Mouse (Mus musculus) mesoderm, embryonic 11.5 days (tissue): ENCODE measurements at regions not wholly inside any gene's neighbourhood (a gene's known extent, or its start where the extent isn't known, plus 50 kb on each side); places are given as distances from the start of the nearest gene placed in this dataset.

ENCODE experiments used
- DNase-seq: peaks from one replicate; pipeline ENCODE4 v3.0.0-alpha.2; 2012; ENCODE audit warnings: low read depth, low spot score

GRCm38 (mm10) chr9:52379031-52379430 lies 210.7 kb upstream of the Zc3h12c start:
- no peak for DNase-seq

- no peak for DNase-seq
Measured at GRCm38 (mm10) chr9:52377761-52378160, 209.4 kb upstream of the Zc3h12c start.

- DNase-seq = no peak
Measured at GRCm38 (mm10) chr9:52376914-52377313, 208.5 kb upstream of the Zc3h12c start.

GRCm38 (mm10) chr9:52371296-52371695 lies 202.9 kb upstream of the Zc3h12c start:
- no peak for DNase-seq

DNA sequence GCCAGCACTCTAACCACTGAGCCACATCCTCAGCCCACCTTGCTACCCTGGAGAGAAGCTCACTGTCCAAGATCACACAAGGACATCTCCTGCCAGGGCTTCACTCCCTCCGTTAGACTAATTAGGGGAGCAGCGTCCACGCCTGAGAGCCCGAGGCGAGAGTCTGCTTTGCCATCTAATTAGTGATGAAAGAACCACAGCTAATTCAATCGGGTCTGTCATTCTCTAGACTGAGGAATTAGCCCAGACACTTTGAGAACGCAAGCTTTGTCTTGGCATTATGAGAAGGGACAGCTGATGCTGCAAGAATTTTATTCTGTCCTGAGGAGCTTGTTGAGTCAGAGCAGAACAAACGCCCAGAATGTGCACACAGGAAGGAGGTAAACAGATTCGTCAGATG lies 200.5 kb upstream of the Zc3h12c start:
- DNase-seq = no peak

- DNase-seq = no peak
Measured at GRCm38 (mm10) chr9:52368080-52368479, 199.7 kb upstream of the Zc3h12c start.

- DNase-seq = no peak
Measured at GRCm38 (mm10) chr9:52366046-52366445, 197.7 kb upstream of the Zc3h12c start.

DNA sequence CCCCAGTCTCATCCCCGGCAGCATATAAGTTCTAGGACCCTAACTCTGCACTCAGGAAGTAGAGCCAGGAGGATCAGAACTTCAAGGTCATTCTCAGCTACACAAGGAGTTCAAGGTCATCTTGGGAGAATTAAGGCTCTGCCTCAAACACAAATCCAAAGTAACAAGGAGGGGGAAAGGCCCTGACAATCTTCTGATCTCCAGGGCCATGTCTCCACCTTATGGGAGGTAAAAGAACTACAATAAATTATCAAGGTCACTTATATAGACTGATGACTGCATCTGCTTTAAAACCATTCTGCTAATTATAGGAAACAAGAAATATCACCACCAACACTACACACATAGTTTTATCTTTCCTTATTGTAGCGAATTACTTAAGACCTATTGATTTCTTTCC lies 193.2 kb upstream of the Zc3h12c start:
- DNase-seq = no peak

- no peak for DNase-seq
Measured at GRCm38 (mm10) chr9:52359416-52359815, 191.0 kb upstream of the Zc3h12c start.

- DNase-seq = no peak
Measured at GRCm38 (mm10) chr9:52356549-52356948, 188.2 kb upstream of the Zc3h12c start.

DNA sequence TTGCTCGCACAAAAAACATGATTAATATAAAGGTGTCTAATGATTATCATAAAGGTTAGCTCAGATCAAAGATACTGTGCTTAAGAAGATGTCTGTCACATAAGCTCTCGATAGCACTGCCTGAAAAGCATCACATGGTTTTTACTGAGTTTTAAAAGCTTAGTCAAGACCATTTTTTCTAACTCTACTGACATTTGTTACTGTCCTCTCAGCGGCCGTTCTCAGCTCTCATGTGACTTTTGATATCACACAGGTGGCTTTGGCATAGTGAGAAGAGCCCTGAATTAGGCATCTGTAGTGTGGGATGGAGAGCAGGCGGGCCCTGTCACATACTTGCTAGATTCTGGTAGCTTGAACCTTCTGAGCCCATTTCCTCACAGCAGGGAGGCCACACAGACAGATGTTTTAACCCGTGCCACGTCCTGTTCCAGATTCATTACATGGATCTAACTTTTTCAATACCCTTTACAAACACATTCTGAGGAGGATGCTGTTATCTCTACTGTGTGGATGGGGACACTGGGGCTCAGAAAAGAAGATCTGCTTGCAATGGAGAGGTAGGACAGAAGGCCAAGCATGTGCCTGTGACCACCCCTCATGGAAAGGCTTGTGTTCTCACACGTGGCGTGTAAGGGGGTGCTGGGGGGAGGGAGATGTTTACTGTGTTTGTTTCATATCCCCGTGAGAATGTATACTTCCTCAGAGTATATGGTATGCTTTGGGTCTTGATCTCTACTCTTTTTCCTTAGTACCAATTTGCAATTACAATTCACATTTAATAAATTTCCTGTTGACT lies 187.0 kb upstream of the Zc3h12c start:
- DNase-seq = no peak

GRCm38 (mm10) chr9:52348536-52349527 lies 180.5 kb upstream of the Zc3h12c start:
- DNase-seq = no peak

- no peak for DNase-seq
Measured at GRCm38 (mm10) chr9:52344177-52344877, 176.0 kb upstream of the Zc3h12c start.

DNA sequence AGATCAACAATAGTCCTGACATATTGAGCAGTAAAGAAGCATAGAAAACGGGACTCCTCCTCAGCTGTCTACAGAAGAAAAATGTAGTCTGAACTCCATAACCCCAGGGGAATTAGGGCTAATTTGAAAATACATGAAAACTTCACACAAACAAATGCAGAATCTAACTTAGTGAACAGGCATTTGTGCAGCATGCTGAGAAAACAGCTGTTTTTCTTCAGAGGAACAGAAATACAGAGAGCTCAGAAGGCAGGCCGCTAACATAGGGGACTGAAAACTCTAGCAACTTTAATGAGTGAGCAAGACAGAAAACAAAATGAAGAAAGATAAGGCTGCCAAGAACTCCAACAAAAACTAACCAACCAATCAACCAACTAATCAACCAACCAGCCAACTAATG lies 172.7 kb upstream of the Zc3h12c start:
- no peak for DNase-seq

DNA sequence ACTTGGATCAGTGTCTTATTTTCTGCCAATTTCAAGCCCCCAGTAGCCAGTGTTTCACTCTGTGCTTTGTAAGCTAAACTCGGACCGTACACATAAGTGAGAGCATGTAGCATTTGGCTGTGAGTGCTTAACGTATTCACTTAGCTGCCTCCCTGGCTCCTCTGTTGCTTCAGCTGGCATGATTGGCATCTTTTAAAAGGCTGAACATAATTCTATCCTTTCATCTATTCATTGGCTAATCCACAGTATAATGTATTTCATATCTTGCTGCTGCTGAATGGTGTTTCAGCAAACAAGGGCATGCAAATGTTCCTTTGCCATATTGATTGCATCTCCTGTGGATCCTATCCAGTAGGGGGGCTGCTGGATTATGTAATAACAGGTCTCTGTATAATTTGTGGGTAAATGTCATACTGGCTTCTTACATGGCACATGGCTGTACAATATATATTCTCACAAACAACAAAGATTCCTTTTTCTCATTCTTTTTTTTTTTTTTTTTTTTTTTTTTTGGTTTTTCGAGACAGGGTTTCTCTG lies 169.5 kb upstream of the Zc3h12c start:
- DNase-seq = no peak

DNA sequence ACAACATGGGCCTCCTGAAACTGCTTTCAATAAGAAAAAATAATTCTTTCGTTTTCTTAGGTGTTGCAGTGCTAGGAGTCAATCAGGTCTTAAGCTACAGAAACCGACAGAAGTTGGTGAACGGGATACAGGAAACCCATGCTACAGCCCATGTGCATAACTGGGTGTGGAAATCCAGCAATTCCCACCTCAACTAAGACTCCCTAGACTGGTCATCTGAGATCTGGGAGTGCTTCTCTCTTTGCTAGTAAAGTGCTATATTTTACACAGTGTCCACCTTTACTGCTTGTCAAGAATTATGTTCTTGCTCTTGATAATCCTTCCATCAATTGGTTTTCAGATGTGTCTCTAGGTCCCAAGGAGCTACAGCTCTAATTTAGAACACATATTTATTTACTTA lies 166.4 kb upstream of the Zc3h12c start:
- no peak for DNase-seq

GRCm38 (mm10) chr9:52333884-52334283 lies 165.5 kb upstream of the Zc3h12c start:
- DNase-seq = no peak

- no peak for DNase-seq
Measured at GRCm38 (mm10) chr9:52331748-52332147, 163.4 kb upstream of the Zc3h12c start.

DNA sequence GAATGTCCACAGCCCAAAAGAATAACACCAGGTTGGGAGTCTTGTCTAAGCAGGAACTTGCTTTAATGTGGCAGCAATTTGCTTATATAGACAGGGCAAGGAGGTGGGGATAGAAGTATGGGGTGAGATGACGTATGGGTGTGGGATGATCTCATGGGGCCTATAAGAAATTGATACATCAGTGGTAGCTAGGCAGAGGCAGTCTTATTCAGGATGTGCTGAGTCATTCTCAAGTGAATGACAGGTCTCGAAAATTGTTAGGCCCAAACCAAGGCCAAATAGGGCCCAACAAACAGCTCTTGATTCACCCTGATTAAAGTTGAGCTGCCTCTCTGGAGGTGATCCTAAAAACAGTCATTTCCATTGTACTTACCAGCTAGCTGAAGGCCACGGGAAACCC lies 162.3 kb upstream of the Zc3h12c start:
- no peak for DNase-seq

DNA sequence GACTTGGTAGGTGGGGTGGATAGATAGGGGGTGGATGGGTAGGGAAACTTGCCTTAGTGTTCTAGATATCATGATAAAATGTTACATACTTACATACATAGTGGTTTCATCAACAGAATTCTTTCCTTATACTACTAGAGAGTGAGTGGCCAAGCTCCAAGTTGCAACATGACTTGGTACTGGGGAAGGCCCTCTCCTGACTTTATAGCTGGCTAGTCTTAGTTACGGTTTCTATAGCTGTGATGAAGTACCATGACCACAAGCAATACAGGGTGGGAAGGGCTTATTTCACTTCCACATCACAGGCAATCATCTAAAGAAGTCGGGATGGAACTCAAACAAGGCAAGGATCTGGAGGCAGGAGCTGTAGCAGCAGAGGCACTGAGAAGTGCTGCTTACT lies 156.0 kb upstream of the Zc3h12c start:
- DNase-seq = no peak

DNA sequence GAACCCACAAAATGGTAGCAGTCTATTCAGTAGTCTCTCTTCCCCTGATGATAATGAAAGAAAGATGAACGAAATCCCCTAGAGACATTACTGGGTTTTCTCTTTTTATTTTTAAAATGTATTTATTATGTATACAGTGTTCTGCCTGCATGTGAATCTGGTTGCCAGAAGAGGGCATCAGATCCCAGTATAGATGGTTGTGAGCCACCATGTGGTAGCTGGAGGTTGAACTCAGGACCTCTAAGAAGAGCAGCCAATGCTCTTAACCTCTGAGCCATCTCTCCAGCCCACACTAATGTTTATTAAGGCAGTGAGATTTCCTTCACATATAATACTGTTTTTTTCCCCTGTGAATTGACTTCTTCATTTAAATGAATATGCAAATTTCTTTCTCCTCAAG lies 155.4 kb upstream of the Zc3h12c start:
- no peak for DNase-seq

DNA sequence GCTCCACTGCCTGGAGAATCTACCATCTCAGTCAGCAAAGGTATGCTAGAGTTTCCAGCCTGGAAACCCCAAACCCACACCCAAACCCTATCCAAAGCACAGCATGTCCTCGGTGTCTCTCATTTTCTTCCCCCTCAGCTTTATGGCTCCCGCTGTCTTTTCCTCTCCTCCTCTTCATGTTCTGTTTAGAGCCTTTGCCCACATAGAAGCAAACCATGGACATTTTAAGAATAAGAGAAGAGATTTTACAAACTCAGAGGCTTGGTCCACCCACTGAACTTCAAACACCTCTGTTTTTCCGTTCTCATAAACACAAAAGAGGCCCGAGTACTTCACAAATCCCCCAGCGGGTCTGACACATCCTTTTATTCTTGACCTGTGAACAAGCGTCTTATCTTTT lies 154.9 kb upstream of the Zc3h12c start:
- DNase-seq = no peak
